Mouse (Mus musculus) megakaryocyte progenitor cell, adult 5-6 weeks (primary cell): ENCODE data around the gene Gcg. TPM values are rescaled to one million over a fixed set of nuclear protein-coding genes. Genes with fewer than 3 reads are reported as not detected.

Experiments used
- ATAC-seq: replicated peaks from 2 replicates; pipeline ENCODE4 v1.8.0; 2016; ENCODE audit warnings: mild to moderate bottlenecking, moderate TSS enrichment, inconsistent platforms; ENCODE audit not compliant: poor library complexity
- total RNA-seq, 2 experiments: library from RNA; stranded (forward) in 1 of 2; stranded (reverse) in 1 of 2; fragments of 157-497, 149-512 nt in 1 of 2; fragments of 200-1000 nt in 1 of 2; gene quantifications; 2 replicates each; pipeline versions ENCODE4 v1.2.3 to v1.2.4; 2015 to 2017

Gcg gene
- total RNA-seq, 2 experiments from 2014 or later, result not detected

- ATAC-seq, result peak; percentile 90
These were observed 23.2 kb downstream of the Gcg start for GRCm38 (mm10) chr2:62460231-62460710.

- ATAC-seq, result no peak
These were observed 23.9 kb downstream of the Gcg start for GRCm38 (mm10) chr2:62459241-62460174.

DNA sequence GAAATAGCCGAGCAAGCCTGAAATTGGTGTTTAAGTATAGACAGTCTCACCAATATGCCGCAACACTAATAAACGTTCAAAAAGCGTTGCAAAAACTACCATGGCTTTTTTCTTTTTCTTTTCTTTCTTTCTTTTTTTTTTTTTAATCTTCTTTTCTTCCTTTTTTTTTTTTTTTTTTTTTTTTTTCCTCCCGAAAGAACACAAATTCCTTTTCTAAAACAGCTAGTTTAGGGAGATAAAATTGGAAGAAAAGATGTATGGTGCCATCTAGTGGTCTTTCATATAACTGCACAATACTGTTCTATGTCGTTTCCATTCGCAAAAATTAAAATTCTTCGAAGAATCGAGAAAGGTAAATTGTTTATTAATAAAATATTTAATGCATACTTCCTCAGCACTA is 25.4 kb downstream of the Gcg start:
- peak; percentile 51 for ATAC-seq

DNA sequence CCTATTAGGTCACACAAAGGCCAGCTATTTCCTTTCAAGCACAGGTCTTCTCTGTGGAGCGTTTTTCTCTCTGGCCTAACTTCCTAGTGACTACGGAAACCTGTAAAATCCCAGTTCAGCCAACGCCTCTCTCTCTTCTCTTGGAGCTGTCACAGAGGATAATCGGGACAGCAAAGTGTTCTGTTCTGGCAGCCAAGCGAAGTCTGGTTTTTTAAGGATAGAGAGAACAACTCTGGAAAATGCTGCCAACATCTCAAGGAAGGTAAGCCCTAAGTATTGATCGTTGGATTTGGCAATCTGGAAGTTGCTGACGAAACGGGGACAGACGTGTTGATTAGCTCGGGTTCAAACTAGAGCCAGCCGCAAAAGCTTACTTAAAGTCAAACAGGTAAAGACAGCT is 28.5 kb downstream of the Gcg start:
- no peak for ATAC-seq

DNA sequence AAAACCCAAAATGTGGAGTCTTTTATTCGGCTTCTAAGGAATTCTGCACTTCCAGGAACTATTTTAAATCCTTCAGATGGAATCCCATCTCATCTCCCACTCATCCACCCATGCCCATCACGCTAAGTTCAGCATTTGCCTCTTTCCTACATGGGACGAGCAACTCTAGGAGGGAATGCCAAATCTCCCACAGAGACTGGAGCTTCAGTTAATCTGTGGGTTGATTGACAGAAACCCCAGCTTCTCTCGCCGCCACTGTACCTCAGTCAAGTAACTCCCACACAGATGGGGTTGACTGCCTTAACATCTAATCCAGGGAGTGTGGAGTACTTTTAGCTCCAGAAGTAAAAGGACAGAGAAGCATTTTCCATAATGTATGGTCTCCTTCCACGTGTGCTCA is 29.4 kb downstream of the Gcg start:
- ATAC-seq, result no peak

DNA sequence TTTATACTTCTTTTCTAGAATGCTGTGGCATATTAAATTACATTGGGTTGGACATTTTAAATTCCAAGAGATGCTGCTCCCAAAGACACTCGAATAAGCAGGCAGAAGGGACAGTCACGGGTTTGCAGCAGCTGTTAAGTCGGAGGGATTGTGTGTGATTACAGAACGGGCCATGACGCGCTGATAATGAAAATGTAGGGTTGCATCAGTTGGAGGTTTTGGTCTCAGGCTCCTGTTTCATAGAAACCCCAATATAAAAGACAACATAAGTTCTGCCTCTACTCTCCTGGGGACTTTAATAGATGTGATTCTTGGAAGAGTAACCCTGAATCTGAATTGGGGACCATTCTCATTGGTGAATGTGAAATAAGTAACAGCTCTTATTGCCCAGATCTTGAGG is 33.1 kb downstream of the Gcg start:
- ATAC-seq, result no peak

- ATAC-seq, result no peak
These were observed 33.6 kb downstream of the Gcg start for GRCm38 (mm10) chr2:62449692-62450346.

DNA sequence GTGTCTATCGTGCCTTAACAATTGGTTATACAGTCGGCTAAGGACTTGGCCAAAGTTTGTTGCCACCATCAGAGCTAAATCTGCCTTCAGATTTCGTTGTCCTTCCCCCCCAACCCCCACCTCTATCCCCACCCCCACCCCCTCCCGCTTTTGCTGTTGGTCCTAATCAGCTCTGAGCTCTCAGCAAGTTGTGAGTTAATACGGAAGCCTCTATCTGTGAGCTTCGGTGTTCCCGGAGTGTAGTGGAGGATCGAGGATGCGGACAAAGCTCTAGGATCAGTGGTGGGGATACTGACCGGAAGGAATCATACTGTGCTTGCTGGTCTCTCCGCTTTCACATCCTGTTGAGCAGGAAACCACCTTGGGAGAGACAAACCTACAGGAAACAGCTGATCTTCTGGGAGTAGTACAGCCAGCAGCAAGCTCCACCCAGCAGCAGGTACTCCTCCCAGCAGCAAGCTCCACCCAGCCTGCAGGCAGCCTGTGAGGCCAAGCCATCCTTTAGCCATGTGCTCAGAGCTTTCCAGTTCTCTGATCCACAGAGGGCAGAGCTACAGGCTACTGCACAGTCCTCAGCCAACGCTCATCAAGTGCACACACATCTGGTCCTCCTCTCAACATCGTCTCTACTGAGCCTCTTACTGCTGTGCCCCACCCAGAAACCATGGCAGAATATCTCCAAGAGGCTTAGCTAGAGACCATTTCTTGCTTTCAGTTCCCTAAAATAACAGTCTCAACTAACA is 42.5 kb downstream of the Gcg start:
- ATAC-seq, result peak; percentile 96

GRCm38 (mm10) chr2:62440083-62440482 is 43.4 kb downstream of the Gcg start:
- ATAC-seq, result peak; percentile 18; the same call in 1 of the 2 replicates

- no peak for ATAC-seq
These were observed 52.1 kb downstream of the Gcg start for GRCm38 (mm10) chr2:62431245-62431795.

GRCm38 (mm10) chr2:62425941-62426340 is 57.5 kb downstream of the Gcg start:
- no peak for ATAC-seq

Other genes with a start within 250 kb of the Gcg start
- 9.8 and 10.0 TPM in 2 replicates for gene Dpp4, start 71.4 kb downstream of the Gcg start, total RNA-seq (2015)
- gene Dpp4, start 71.4 kb downstream of the Gcg start, total RNA-seq (2017), result 13.8 and 16.4 TPM in 2 replicates
- 0.25 and 2.0 TPM in 2 replicates for gene Fap, start 90.4 kb upstream of the Gcg start, total RNA-seq (2015)
- gene Fap, start 90.4 kb upstream of the Gcg start, total RNA-seq (2017), result 0.21 and 0.30 TPM in 2 replicates
- 13.0 and 16.8 TPM in 2 replicates for gene Ifih1, start 162.6 kb upstream of the Gcg start, total RNA-seq (2015)
- 14.4 and 21.1 TPM in 2 replicates for gene Ifih1, start 162.6 kb upstream of the Gcg start, total RNA-seq (2017)
- gene Gca, start 180.6 kb upstream of the Gcg start, total RNA-seq (2015), result 46.7 and 52.3 TPM in 2 replicates
- 17.3 and 28.6 TPM in 2 replicates for gene Gca, start 180.6 kb upstream of the Gcg start, total RNA-seq (2017)